Mouse (Mus musculus): ENCODE measurements around the gene C1ql4.
A peak's percentile ranks its signal among the peaks of the same experiment; 100 is the strongest.
"Not testable (repeated sequence)": the region's sequence is repeated elsewhere in the genome, so short reads cannot be mapped to it uniquely, and the experiment has no call there.

C1ql4 gene

DNA sequence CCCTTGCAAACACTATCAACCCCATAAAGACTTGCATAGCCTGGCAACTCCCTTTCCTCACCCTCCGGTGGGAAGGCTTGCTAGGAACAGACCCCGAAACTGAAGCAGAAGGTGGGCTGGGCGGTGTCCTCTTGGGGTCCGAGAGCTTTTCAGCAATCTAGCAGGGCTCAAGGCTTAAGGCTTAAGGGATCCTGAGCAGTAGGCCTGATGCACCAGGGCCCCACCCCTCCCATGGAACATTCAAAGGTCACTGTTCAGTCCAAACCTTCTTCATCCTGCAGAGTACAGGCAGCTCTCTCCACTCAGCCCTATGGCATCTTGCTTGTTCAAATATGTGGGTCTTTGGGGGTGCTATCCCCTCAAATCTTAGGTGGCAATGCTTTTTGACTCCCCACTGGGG lies 1.6 kb downstream of the C1ql4 start:
- Histone ChIP-seq H3K27me3 (ENCODE audit: insufficient read depth, low read length) (peaks cover 55% of the 10 kb centered on the region), H3K4me3 (replicated peaks; ENCODE audit: low read length) (no peak overlapping the region), H3K36me3 (ENCODE audit: insufficient read depth, low read length) (peaks cover 33% of the 10 kb centered on the region), H3K9me3 (ENCODE audit: low read length) (peaks cover 6% of the 10 kb centered on the region), H3K4me1 (replicated peaks; ENCODE audit: low read depth, low read length) (peaks cover 45% of the 10 kb centered on the region)
- TF ChIP-seq CTCF (conservative IDR thresholded peaks at IDR 0.05; ENCODE audit: low read length) (no peak), NANOG (IDR thresholded peaks at IDR 0.05; ENCODE audit: borderline replicate concordance, low read length) (no peak), POU5F1 (IDR thresholded peaks at IDR 0.05; ENCODE audit: borderline replicate concordance, low read length) (no peak)

DNA sequence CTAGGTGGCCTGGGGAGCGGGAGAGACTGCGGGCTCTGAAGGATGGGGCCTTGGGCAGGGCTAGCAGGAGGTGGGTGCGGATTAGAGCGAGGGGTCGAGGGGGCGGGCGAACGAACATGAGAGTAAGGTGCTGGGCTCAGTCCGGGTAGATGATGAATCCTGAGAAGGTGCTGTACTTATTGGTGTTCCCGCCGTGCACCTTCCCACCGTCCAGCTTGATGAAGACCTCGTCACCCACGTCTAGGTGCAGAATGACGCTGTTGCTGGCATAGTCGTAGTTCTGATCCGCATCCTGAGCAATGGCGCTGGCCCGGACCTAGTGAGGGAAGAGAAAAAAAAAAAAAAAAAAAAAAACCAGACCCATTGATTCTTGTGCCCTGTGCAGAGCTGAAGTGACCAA lies 3.0 kb downstream of the C1ql4 start:
- Histone ChIP-seq H3K27me3 (ENCODE audit: insufficient read depth, low read length) (peaks cover 42% of the 10 kb centered on the region), H3K4me3 (replicated peaks; ENCODE audit: low read length) (0 out of 2 replicates have a peak overlapping the region, but pooled peaks have one; percentile 35), H3K36me3 (ENCODE audit: insufficient read depth, low read length) (peaks cover 47% of the 10 kb centered on the region), H3K9me3 (ENCODE audit: low read length) (peaks cover 6% of the 10 kb centered on the region), H3K4me1 (replicated peaks; ENCODE audit: low read depth, low read length) (peaks cover 41% of the 10 kb centered on the region)
- TF ChIP-seq NANOG (IDR thresholded peaks at IDR 0.05; ENCODE audit: borderline replicate concordance, low read length) (no peak), POU5F1 (IDR thresholded peaks at IDR 0.05; ENCODE audit: borderline replicate concordance, low read length) (no peak), CTCF (conservative IDR thresholded peaks at IDR 0.05; ENCODE audit: low read length) (no peak)

DNA sequence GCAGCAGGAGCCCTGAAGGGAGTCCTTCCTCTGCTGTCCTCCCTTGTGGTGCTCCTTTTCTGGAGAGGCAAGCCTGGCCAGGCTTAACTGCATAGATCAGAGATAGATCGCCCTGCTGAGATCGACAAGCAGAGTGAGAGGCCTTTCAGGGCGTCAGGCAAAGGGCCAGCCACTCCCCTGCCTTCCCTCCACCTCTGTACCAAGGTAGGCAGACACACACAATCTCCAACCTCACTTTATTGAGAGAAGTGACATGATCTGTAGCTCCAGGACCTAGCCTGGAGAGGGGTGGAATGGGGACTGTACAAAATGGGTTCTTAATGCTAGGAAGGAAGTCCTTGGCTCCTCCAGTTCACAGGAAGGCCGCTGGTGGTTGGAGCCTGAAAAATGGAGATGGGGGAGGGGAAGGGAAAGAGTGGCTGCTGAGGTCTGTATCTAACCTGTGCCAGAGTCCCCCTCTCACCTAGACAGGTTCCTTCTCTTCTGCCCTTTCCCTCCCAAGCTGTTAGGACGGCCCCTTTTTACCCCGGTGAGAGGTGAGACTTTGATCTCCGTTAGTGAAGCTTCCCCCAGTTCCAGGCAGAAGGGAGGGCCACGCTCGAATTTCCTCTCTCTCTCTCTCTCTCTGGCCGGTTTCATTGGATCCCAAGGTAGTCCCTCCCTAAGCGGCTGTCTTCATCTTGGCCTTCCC lies 3.6 kb downstream of the C1ql4 start:
- Histone ChIP-seq H3K36me3 (ENCODE audit: insufficient read depth, low read length) (peaks cover 50% of the 10 kb centered on the region), H3K4me1 (replicated peaks; ENCODE audit: low read depth, low read length) (peaks cover 38% of the 10 kb centered on the region), H3K27me3 (ENCODE audit: insufficient read depth, low read length) (peaks cover 36% of the 10 kb centered on the region), H3K9me3 (ENCODE audit: low read length) (peaks cover 6% of the 10 kb centered on the region), H3K4me3 (replicated peaks; ENCODE audit: low read length) (0 out of 2 replicates have a peak overlapping the region, but pooled peaks have one; percentile 35)
- TF ChIP-seq NANOG (IDR thresholded peaks at IDR 0.05; ENCODE audit: borderline replicate concordance, low read length) (no peak), POU5F1 (IDR thresholded peaks at IDR 0.05; ENCODE audit: borderline replicate concordance, low read length) (no peak), CTCF (conservative IDR thresholded peaks at IDR 0.05; ENCODE audit: low read length) (no peak)

DNA sequence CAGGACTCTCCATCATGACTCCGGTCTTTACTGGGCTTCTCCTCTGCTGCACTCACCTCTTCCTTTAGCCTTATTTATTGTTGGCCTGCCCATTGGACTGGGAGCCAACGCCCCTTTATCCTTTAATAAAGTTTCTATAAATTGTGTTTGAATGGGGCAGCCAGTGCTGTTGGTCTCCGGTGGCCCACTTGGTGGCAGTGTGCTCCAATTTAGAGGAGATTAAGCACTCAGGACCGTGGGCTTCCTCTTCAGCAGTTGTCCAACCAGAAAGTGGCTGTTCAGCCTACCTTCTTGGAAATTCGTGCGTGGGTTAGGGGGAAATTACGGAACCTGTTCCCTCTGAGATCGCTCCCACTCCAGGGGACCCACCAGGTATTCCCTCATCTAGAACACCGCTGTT lies 4.4 kb downstream of the C1ql4 start:
- Histone ChIP-seq H3K4me1 (replicated peaks; ENCODE audit: low read depth, low read length) (peaks cover 32% of the 10 kb centered on the region), H3K27me3 (ENCODE audit: insufficient read depth, low read length) (peaks cover 30% of the 10 kb centered on the region), H3K4me3 (replicated peaks; ENCODE audit: low read length) (no peak overlapping the region), H3K36me3 (ENCODE audit: insufficient read depth, low read length) (peaks cover 57% of the 10 kb centered on the region), H3K9me3 (ENCODE audit: low read length) (peaks cover 6% of the 10 kb centered on the region)
- peak; percentile 40 for TF ChIP-seq CTCF (conservative IDR thresholded peaks at IDR 0.05; ENCODE audit: low read length)
- TF ChIP-seq NANOG (IDR thresholded peaks at IDR 0.05; ENCODE audit: borderline replicate concordance, low read length): no peak

DNA sequence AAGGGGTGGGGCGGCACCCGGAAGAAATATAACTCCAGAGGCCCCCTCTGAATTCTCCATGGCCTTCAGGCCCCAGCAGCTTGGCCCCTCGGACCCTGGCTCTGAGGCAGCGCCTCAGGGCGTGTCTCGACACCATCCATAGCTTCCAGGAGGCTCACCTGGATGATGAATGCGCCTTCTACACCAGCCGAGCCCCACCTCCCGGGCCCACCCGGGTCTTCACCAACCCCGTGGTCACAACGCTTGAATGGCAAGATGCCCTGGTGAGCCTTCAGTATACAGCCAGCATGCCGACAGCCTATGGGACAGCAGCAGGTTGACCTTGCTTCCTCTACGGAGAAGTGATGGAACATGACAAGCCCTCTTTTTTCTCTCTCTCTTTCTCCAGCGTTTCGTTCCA lies 4.8 kb downstream of the C1ql4 start:
- H3K36me3 ChIP-seq (ENCODE audit: insufficient read depth, low read length): peaks cover 62% of the 10 kb centered on the region
- peaks cover 32% of the 10 kb centered on the region for H3K4me1 ChIP-seq (replicated peaks; ENCODE audit: low read depth, low read length)
- peaks cover 6% of the 10 kb centered on the region for H3K9me3 ChIP-seq (ENCODE audit: low read length)
- H3K4me3 ChIP-seq (replicated peaks; ENCODE audit: low read length): no peak overlapping the region
- TF ChIP-seq POU5F1 (IDR thresholded peaks at IDR 0.05; ENCODE audit: borderline replicate concordance, low read length): no peak
- no peak for TF ChIP-seq CTCF (conservative IDR thresholded peaks at IDR 0.05; ENCODE audit: low read length)
- peaks cover 25% of the 10 kb centered on the region for H3K27me3 ChIP-seq (ENCODE audit: insufficient read depth, low read length)

DNA sequence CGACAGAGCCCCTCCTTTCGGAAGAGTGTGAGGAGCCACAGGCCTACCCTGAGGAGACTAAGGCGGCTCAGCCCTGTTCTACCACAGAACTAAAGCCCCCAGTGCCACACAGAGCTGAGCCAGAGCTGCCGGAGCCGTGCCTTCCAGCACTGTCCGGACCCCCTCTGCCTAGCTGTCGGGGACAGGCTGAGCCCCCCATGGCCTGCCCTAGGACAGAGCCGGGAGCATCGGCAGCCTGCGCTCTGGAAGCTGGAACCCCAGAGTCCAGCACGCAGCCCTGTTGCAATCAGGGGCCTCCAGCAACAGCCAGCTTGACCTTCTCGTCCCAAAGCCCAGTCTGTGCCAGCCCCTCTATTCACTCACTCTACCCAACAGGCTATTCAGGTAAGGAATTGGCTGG lies 5.3 kb downstream of the C1ql4 start:
- peaks cover 67% of the 10 kb centered on the region for H3K36me3 ChIP-seq (ENCODE audit: insufficient read depth, low read length)
- H3K9me3 ChIP-seq (ENCODE audit: low read length): peaks cover 6% of the 10 kb centered on the region
- no peak overlapping the region for H3K4me3 ChIP-seq (replicated peaks; ENCODE audit: low read length)
- TF ChIP-seq CTCF (conservative IDR thresholded peaks at IDR 0.05; ENCODE audit: low read length): no peak
- no peak for TF ChIP-seq NANOG (IDR thresholded peaks at IDR 0.05; ENCODE audit: borderline replicate concordance, low read length)
- no peak for TF ChIP-seq POU5F1 (IDR thresholded peaks at IDR 0.05; ENCODE audit: borderline replicate concordance, low read length)
- peaks cover 37% of the 10 kb centered on the region for H3K4me1 ChIP-seq (replicated peaks; ENCODE audit: low read depth, low read length)
- peaks cover 20% of the 10 kb centered on the region for H3K27me3 ChIP-seq (ENCODE audit: insufficient read depth, low read length)

DNA sequence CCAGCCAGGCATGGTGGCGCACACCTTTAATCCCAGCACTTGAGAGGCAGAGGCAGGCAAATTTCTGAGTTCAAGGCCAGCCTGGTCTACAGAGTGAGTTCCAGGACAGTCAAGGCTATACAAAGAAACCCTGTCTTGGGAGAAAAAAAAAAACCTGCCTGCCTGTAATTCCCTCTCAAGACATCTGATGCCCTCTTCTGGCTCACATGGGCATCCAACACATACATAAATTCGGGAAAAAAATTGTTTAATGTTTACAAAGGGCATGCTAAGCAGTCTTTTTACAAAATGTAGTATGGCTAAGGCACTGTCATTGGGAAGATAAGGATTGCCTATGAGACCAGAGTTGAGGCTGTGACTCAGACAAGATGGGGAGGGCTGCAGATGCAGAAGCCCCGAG lies 7.8 kb downstream of the C1ql4 start:
- Histone ChIP-seq H3K9me3 (ENCODE audit: low read length) (peaks cover 6% of the 10 kb centered on the region), H3K27me3 (ENCODE audit: insufficient read depth, low read length) (no peaks in the 10 kb centered on the region), H3K4me3 (replicated peaks; ENCODE audit: low read length) (no peak overlapping the region), H3K4me1 (replicated peaks; ENCODE audit: low read depth, low read length) (peaks cover 42% of the 10 kb centered on the region), H3K36me3 (ENCODE audit: insufficient read depth, low read length) (peaks cover 82% of the 10 kb centered on the region)
- no peak for TF ChIP-seq CTCF (conservative IDR thresholded peaks at IDR 0.05; ENCODE audit: low read length)

DNA sequence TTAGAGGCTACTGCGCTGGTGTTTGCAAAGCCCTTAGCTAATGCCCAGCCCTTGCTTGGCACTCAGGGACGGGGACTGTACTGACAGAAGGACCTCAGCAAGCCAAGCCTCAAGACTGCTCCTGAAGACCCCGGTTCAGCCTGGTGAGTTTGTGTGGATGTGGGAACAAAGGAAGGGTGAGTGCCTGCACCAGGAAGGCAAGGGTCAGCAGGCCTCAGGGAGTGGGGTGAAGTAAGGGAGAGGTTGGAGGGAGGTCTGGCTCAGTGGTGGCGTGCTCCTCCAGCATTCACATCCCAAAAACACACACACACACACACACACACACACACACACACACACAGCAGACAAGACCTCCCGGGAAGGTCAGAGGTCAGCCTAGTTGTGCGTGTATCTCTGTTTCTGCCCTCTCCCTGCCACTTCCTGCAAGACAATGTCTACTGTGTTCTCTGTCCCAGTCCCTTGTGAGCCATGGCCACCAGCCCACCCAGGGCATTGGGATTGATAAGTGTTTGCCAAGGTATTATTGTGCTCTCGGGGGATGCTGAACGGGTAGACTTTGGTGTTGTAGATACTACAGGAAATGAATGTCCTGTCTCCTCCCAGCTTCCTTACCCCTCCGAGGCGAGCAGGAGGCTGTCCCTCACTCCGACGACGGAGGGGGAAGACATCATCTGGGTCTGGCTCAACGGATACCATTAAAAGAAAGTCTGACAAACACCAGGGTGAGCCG lies 9.3 kb downstream of the C1ql4 start:
- H3K36me3 ChIP-seq (ENCODE audit: insufficient read depth, low read length): peaks cover 72% of the 10 kb centered on the region

DNA sequence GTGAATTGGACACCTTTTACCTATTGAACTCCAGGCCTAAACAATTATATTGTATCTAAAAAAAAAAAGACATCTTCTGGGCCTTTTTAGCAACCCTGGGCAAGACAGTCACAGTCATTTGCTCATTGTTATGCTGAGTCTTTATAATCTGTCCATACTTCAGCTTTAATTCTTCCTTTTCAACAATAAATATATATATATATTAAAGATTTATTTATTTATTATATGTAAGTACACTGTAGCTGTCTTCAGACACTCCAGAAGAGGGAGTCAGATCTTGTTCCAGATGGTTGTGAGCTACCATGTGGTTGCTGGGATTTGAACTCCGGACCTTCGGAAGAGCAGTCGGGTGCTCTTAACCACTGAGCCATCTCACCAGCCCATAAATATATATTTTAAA lies 11.6 kb downstream of the C1ql4 start:
- not testable (repeated sequence) for H3K27me3 ChIP-seq (ENCODE audit: insufficient read depth, low read length); H3K9me3 ChIP-seq (ENCODE audit: low read length)
- H3K36me3 ChIP-seq (ENCODE audit: insufficient read depth, low read length): peaks cover 49% of the 10 kb centered on the region
- H3K4me3 ChIP-seq (replicated peaks; ENCODE audit: low read length): peak overlapping the region; percentile 95; the same call in 1 of the 2 replicates
- peaks cover 20% of the 10 kb centered on the region for H3K4me1 ChIP-seq (replicated peaks; ENCODE audit: low read depth, low read length)

More for the DNA sequence above, 9.3 kb downstream of the C1ql4 start:
- H3K4me3 ChIP-seq (replicated peaks; ENCODE audit: low read length): no peak overlapping the region
- H3K4me1 ChIP-seq (replicated peaks; ENCODE audit: low read depth, low read length): peaks cover 39% of the 10 kb centered on the region
- no peaks in the 10 kb centered on the region for H3K27me3 ChIP-seq (ENCODE audit: insufficient read depth, low read length)
- TF ChIP-seq POU5F1 (IDR thresholded peaks at IDR 0.05; ENCODE audit: borderline replicate concordance, low read length): no peak
- no peak for TF ChIP-seq NANOG (IDR thresholded peaks at IDR 0.05; ENCODE audit: borderline replicate concordance, low read length)
- no peak for TF ChIP-seq CTCF (conservative IDR thresholded peaks at IDR 0.05; ENCODE audit: low read length)
- H3K9me3 ChIP-seq (ENCODE audit: low read length): no peaks in the 10 kb centered on the region

Measured in E14TG2a.4 (cell line).